Mouse (Mus musculus): ENCODE measurements at regions not wholly inside any gene's neighbourhood (a gene's known extent, or its start where the extent isn't known, plus 50 kb on each side); places are given as distances from the start of the nearest gene placed in this dataset.

DNA sequence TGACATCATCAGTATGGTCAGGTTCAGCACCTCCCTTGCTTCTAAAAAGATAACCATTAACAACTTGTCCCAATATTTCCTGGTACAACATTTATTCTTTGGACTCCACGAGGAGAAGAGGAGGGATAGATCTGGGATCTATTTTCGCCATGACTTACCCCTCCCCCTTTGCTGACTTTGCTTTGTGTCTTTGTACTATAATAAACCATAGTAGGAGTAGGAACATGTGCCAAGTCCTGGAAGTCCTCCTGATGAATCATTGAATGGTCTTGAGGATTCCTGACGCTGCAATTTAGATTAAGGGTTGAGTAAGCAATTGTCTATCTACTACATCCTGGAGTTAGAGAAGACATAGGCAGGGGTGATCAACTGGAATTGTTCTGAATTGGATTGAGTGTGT is 71.2 kb downstream of the Rbm11 start:
- DNase-seq (ENCODE audit: low spot score): no peak

DNA sequence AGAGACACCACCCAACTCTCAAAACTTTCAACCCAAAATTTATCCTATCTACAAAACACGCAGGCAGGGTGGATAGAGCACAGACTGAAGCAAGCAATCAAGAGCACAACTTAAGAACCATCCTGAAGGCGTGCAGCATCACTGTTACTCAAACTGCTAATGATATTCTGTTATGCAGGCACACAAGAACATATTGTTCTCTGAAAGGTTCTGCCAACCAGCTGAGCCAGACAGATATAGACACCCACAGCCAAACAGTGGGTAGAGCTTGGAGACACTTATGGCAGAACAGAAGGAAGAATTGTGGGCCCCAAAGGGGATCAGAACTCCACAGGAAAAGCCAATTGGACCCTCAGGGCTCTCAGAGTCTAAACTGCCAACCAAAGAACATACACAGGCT is 74.9 kb downstream of the Rbm11 start:
- DNase-seq (ENCODE audit: low spot score): peak; percentile 16

DNA sequence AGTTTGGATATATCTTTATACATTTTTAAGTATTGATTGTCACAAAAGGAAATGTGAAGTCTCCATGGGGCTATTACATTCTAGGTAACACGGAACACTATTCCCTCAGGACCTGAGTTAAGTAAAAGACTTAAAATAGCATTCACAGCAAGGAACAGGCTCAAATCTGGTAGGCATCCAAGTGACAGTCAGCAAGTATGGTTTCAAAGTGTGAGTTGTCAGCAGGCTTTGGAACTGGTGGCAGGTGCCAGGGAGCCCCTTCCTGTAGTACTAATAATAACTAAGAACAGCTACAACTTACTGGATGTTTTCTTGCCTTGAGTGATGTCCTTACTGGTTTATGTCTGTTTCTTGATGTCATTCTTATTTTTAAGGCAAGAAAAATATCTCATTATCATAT is 79.5 kb downstream of the Rbm11 start:
- DNase-seq (ENCODE audit: low spot score): no peak

DNA sequence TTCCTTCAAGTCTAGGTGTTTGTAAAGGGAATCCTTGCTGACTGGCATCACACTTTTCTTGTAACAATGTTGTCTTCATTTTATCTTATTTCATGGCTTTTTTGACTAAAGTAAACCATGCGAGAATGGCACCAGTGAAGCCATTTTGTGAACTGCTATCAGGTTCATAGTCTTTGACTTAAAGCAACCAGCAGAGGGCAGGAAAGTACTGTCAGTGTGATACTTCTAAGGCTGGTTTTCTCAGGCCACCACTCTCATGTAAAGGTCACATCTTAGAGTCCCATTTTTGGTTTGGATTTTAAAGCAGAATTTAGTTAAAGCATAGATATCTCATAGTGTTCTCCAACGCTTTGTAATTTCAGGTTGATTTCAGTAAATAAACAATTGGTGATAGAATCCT is 83.2 kb downstream of the Rbm11 start:
- no peak for DNase-seq (ENCODE audit: low spot score)

DNA sequence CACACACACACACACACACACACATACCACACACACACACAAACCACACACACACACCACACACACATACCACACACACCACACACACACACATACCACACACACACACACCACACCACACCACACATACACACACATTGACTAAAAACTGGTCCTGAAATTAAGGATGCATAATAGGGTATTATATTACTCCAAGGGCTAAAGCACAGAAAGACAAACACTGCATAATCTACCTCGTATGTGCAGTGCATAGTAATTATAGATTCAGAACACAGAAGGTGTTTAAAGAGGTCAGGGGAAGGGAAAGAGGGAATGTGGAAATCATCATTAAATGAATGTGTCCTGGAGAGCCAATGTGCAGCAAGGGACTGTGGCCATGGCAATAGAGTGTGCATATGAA is 84.5 kb downstream of the Rbm11 start:
- DNase-seq (ENCODE audit: low spot score): no peak
